Mouse (Mus musculus): ENCODE measurements around the gene Sertad4. TPM values are rescaled to one million over a fixed set of nuclear protein-coding genes. Genes with fewer than 3 reads are reported as not detected.

Sertad4 gene
- polyA plus RNA-seq, 1 experiment from 2014 or later: 5.7 TPM

DNA sequence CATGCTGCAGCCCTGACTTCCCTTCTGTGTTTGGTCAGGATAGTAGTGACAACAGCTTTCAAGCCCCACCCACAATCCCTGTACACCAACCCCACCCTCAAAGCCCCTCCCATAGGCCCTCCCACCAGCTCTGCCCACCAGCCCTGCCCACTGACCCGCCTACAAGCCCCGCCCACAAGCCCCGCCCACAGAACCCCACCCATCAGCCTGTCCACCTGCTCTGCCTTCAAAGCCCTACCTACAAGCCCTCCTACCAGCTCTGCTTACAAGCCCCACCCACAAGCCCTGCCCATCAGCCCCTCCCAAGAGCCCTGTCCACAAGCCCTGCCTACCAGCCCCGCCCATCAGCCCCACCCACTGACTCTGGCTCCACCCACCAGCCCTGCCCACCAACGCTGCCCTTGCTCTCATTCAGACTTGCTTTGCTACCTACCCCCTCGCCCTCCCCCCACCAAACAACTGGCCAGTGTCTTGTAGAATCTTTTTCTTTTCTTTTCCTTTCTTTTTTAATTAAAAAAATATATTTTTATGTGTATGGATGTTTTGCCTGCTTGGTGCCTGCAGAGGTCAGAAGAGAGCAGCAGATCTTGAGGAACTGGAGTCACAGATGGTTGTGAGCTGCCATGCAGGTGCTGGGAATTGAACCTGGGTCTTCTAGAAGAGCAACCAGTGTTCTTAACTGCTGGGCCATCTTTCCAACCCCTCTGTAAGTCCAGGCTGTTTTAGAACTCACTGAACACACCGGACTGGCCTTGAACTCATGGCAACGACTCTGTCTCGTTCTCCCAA lies 60.4 kb downstream of the Sertad4 start:
- no peak for ATAC-seq (ENCODE audit: insufficient read depth, low FRiP score)
- no peak overlapping the region for H3K4me2 ChIP-seq (ENCODE audit: low read depth, low read length)
- no peak overlapping the region for H3K4me3 ChIP-seq (replicated peaks; ENCODE audit: low read length)
- no peaks in the 10 kb centered on the region for H3K27me3 ChIP-seq (ENCODE audit: control insufficient read depth, insufficient read depth, low read length)
- H3K9me3 ChIP-seq (replicated peaks; ENCODE audit: control insufficient read depth, low read length): no peaks in the 10 kb centered on the region
- H3K27ac ChIP-seq (ENCODE audit: low read length): no peak overlapping the region
- H3K9ac ChIP-seq (ENCODE audit: low read length): no peak overlapping the region
- WGBS: 57% methylated on average over 9 of the region's 9 CpGs
- no peaks in the 10 kb centered on the region for H3K36me3 ChIP-seq (ENCODE audit: control insufficient read depth, insufficient read depth, low read length)
- H3K4me1 ChIP-seq (ENCODE audit: control insufficient read depth, insufficient read depth, low read length): peaks cover 31% of the 10 kb centered on the region

Other genes starting within 250 kb of the Sertad4 start
- 8.1 and 8.9 TPM in 2 replicates for gene Hhat, start 84.5 kb downstream of the Sertad4 start, polyA plus RNA-seq (2015; fragmentation: Nextera tagmentation; extraction: Ambion mirVana)
- gene Syt14, start 180.0 kb upstream of the Sertad4 start, polyA plus RNA-seq (2015; fragmentation: Nextera tagmentation; extraction: Ambion mirVana): 1.3 and 1.5 TPM in 2 replicates

Data from stomach, embryonic 16.5 days (tissue).